Mouse (Mus musculus): ENCODE data around the gene Mef2a.
"Not testable (repeated sequence)": the region's sequence is repeated elsewhere in the genome, so short reads cannot be mapped to it uniquely, and the experiment has no call there.

The Mef2a gene

DNA sequence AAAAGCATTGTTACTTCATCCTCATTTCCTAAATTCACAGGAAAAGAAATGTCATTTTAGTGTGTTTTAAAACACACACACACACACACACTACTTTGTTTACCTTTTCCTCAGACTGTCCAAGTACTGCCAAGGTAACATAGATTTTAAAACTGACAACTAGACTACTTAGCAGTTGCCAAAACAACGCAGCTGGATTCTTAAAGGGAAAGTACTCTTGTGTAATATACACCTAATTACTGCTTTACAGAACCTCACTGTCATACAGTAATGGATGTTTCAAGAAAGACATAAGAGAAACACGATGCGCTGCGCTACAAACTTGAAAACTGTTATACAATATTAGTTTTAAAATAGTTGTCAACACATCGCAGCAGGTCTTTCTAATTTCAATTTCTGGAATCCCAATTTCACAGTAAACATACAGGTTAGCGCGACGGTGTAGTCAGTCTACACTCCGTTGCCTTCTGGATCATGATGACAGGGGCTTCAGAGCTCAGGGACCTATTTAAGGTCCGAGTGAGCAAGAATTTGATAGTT, 1.2 kb downstream of the Mef2a start:
- DNase-seq (ENCODE audit: low read depth): no peak

DNA sequence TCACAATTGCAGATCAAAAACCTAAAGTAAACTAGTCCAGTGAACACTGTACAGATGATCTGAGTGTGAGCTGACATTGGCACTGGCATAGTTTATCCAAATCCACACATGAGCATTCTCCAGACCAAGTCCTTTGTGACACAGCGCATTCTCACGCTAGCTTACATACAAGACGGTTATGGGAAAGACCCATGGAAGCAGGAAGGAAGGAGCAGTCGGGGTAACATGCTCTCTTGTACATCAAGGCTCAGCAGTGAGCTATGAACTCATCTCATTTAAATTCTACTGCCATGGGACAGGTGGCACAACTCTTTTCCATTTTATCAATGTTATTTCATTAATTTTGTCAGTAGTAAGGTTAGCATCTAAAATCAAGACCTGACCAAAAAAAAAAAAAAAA, 3.0 kb downstream of the Mef2a start:
- DNase-seq (ENCODE audit: low read depth): no peak

DNA sequence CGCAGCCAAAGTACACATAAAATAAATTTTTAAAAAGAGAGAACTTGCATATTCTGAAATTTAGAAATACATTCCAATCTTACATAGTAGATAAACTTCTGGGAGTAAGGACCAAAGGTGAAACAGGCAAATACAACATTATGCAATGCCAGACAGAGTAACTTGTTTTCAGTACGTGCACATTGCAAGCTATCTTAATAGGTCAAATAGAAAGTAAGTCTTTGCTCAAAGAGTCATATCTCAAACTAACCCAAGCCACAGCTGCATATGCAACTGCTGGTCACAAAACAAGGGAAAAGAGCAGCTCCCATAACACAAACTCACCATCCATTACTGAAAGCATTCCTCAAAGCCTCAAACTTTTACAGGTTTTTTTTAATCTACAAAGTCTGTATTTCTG, 4.3 kb downstream of the Mef2a start:
- no peak for DNase-seq (ENCODE audit: low read depth)

DNA sequence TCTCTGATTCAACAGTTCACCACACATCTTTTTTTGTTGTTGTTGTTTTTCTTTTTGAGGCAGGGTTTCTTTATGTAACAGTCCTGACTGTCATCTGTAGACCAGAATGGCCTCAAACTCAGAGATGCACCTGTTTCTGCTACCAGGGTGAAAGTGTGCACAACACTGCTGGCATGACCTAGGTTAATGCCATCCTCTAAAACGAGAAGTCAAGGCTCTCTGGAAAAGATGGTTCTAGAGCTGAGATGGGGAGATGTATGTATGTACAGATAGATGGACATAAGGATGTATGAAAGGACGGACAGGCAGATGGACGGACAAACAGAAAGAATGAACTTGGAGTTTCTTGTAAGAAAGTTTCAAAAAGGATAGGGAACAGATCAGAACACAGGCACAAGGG, 12.1 kb downstream of the Mef2a start:
- no peak for DNase-seq (ENCODE audit: low read depth)

DNA sequence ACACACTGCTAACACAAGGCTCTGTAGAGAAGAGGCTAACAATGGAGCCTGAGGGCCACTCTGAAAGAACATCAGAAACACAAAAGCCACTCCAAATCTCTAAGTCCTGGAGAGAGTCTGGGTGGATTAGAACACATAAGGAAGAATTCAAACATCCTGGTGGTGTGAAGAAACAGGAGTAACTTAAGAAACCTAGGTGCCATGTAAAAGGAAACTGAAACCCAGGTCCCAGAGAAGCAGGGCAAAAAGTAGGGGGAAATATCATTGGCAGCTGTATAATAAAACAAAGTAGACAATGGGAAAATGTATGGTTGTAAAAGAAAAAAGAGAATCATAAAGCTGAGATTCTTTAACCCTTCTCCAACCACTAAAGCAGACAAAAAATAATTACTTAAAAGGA, 12.8 kb downstream of the Mef2a start:
- DNase-seq (ENCODE audit: low read depth): no peak

DNA sequence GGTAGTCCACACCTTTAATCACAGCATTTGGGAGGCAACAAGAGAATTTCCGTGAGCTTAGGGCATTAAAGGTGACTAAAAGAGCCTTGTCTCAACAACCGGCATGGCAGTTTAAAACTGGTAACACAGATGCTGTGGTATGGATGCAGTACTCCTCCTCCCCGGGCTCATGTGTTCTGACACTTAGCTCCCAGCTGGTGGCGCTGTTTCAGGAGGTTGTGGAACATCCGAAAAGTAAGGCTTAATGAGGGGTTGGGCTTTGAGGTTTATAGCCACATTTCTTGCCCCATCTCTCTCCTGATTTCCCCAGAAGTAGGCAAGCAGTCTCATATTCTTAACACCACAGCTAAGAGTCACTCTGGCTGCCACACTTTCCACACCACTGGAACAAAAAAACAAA, 16.8 kb downstream of the Mef2a start:
- no peak for DNase-seq (ENCODE audit: low read depth)

GRCm38 (mm10) chr7:67353667-67354066, 19.0 kb downstream of the Mef2a start:
- DNase-seq (ENCODE audit: low read depth): no peak

DNA sequence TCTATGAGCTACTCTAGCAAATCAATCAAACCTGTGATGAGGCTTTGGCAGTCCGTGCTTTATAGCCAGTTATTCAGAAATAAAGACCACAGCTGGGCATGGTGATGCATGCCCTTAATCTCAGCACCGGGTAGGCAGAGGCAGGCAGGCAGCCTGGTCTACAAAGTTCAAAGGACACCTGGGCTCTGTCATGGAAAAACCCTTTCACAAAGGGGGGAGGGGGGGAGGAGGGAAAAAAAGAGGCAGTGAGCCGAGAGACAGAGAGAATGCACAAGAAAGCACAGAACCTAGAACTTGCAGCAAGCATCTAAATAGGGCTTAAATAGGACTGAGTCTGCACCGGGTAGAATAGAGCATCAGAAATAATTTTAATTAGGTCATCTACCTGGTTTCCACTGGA, 19.7 kb downstream of the Mef2a start:
- no peak for DNase-seq (ENCODE audit: low read depth)

- no peak for DNase-seq (ENCODE audit: low read depth)
Observed at GRCm38 (mm10) chr7:67344443-67344842, 28.2 kb downstream of the Mef2a start.

GRCm38 (mm10) chr7:67342067-67342625, 30.5 kb downstream of the Mef2a start:
- no peak for DNase-seq (ENCODE audit: low read depth)

DNA sequence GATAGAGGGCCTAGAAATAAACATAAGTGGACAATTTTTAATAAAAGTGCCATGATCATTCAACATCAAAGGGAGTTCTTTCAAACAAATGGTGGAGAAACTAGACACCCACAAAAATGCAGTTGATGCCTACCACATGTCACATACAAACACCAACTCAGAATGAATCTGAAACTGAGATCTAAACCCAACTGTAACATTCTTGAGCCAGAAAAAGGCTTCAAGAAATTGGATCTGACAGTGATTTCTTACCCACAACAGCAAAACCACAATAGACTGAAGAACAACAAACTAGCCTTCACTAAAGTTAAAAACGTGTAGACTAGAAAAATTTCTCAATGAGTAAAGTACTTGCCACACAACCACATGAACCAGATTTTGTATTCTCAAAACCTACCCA, 52.3 kb downstream of the Mef2a start:
- DNase-seq (ENCODE audit: low read depth): peak; percentile 23

- no peak for DNase-seq (ENCODE audit: low read depth)
Observed at GRCm38 (mm10) chr7:67318697-67319096, 54.0 kb downstream of the Mef2a start.

DNA sequence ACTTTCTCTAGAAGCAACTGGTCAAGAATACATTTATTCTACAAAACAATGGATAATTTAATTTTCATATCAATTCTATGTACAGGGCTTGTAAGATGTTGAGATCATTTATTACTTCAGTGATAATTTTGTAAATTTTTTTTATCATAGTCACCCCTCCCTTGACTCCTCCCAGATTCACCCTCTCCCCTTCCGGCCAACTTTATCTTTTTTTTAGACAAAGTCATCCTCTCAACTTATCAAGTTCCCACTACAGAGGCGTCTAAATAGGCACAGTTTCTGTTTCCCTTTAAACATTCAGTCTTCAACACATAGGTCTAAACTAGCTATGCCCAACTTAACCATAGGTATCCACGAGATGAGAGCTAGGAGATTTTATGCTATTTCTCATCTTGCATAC, 59.5 kb downstream of the Mef2a start:
- no peak for DNase-seq (ENCODE audit: low read depth)

GRCm38 (mm10) chr7:67310151-67310550, 62.5 kb downstream of the Mef2a start:
- no peak for DNase-seq (ENCODE audit: low read depth)

DNA sequence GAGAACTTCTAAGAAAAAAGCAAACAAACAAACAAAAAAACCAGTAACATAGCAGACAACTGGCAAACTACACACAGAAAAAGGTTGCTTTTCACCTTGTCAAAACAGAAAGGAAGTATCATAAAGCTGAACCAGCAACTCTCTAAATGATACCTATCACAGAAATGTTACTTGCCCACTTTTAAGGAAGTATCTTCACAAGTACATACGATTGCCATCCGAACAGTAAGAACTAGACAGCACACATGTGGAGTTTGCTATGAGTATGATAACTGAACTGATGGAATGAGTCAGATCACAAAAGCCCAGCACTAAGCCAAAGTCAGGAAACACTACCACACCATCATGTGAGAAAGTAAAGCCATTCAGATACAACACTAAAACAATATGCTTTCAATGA, 64.6 kb downstream of the Mef2a start:
- no peak for DNase-seq (ENCODE audit: low read depth)

GRCm38 (mm10) chr7:67307078-67307477, 65.6 kb downstream of the Mef2a start:
- DNase-seq (ENCODE audit: low read depth): no peak

DNA sequence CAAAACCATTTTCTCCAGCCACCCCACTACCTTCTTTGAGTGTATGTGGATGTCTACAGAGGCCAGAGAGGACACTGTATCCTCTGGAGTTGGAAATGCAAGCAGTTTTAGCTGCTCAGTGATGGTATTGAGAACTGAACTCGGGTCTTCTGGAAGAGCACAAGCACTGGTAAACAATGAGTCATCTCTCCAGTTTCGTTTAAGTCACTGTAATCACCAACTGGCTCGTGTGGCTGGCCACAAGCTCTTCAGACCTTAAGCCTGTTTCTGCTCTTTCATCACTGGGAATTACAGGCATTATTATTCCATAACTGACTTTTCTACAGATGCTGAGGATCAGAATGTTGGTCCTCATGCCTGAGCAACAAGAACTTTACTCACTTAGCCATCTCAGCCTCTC, 67.7 kb downstream of the Mef2a start:
- DNase-seq (ENCODE audit: low read depth): no peak

GRCm38 (mm10) chr7:67296419-67296818, 76.2 kb downstream of the Mef2a start:
- no peak for DNase-seq (ENCODE audit: low read depth)

GRCm38 (mm10) chr7:67291356-67291755, 81.3 kb downstream of the Mef2a start:
- DNase-seq (ENCODE audit: low read depth): no peak

- DNase-seq (ENCODE audit: low read depth): peak; percentile 16
Observed at GRCm38 (mm10) chr7:67287456-67287855, 85.2 kb downstream of the Mef2a start.

DNA sequence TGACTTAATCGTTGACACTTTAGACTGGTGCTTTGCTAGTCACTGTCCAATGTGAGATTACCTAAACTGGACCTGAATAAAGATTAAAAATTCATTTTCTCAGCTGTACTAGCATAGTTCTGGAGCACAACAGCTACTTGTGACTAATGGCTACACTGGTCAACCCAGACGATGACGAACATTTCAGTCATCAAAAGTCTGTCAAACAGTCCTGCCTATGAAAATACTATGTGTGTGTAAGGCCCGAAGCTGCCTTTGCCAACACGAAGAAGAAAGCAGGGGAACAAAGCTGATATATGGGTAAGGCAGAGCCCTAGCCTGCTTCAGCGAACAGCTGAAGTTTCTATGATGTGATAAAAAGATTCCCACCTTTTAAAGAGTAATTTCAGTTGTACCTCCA, 89.1 kb downstream of the Mef2a start:
- DNase-seq (ENCODE audit: low read depth): peak; percentile 48

GRCm38 (mm10) chr7:67270447-67270846, 102.2 kb downstream of the Mef2a start:
- not testable (repeated sequence) for DNase-seq (ENCODE audit: low read depth)

DNA sequence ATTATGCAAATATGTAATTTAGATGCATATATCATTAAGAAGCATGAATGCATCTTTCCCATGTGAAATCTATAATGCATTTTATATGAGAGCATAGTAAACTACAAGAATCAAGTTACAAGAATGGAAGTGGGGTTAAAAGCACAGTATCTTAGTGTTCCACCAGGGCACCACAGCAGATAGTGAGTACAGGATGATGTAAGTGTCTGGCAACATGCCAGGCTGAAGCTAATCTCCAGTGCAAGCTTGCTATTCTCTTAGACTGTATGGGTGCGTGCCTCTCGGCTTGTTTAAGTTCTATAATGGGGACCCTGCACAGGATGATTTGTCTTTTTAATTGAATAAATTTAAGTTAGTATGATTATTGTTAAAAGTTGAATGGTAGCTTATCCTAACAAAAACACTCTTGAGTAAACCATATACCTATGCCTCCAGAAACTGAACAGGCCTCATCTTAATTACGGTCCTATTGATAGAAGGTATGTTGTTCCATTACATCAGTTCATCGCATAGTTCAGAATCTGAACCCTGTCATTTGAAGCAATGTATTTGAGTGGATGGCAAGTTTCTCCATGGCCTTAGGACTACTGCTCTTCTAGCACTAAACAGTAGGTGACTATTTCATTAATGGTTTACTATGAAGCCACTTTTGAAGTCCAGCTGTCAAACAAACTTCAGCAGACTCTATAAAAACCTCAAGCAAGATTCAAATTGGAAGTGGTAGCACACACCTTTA, 112.7 kb downstream of the Mef2a start:
- no peak for DNase-seq (ENCODE audit: low read depth)

DNA sequence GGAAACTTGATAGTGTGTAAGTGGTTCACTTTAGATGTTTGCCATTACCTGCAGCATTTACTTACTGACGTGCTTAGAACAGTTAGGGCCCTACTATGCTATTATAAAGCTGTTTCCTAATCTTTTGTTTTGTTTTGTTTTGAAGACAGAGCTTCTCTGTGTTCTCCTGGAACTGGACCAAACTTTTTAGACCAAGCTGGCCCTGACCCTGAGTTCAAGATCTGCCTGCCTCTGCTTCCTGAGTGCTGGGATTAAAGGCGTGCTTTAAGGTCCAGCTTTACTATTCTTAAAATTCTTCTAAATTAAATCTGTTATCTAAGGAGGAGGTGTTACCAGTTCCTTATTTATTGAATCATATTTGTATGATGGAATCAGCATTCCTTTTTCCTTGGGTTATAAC, 126.6 kb downstream of the Mef2a start:
- no peak for DNase-seq (ENCODE audit: low read depth)
